Mouse (Mus musculus) bone marrow macrophage, adult 2 months (primary cell): ENCODE results near the gene Mrpl34. TPM values are rescaled to one million over a fixed set of nuclear protein-coding genes. Genes with fewer than 3 reads are reported as not detected.

Experiments used
- H3K27ac ChIP-seq: 2 replicates; pipeline ENCODE4 v1.5.1; 2012; ENCODE audit warnings: low read depth, low read length; ENCODE audit not compliant: insufficient read depth
- H3K4me1 ChIP-seq: 2 replicates; pipeline ENCODE4 v1.6.1; 2012; ENCODE audit warnings: low read length; ENCODE audit not compliant: control insufficient read depth, insufficient read depth
- H3K4me3 ChIP-seq: 2 replicates; pipeline ENCODE4 v1.5.1; 2012; ENCODE audit warnings: mild to moderate bottlenecking, low read length, moderate library complexity; ENCODE audit not compliant: insufficient read depth
- CTCF ChIP-seq: IDR thresholded peaks from 2 replicates; pipeline ENCODE4 v1.5.1; 2012; ENCODE audit warnings: low read depth, mild to moderate bottlenecking, low read length, moderate library complexity
- POLR2A ChIP-seq: IDR thresholded peaks from 2 replicates; pipeline ENCODE4 v1.6.1; 2012; ENCODE audit warnings: mild to moderate bottlenecking, low read depth, low read length, borderline replicate concordance
- polyA plus RNA-seq: library from polyadenylated mRNA; stranded (reverse); fragments of >200 nt; gene quantifications from 2 replicates; pipeline ENCODE4 v1.2.4, GENCODE M21; 2012; ENCODE audit not compliant: missing spikeins, insufficient read depth, insufficient read length

Mrpl34 gene
- polyA plus RNA-seq, 1 experiment = 59.5 TPM

GRCm38 (mm10) chr8:71488454-71488853 is 23.7 kb downstream of the Mrpl34 start:
- no peak for TF ChIP-seq POLR2A
- no peak for TF ChIP-seq CTCF
- H3K27ac ChIP-seq = peak overlapping the region; percentile 53
- H3K4me3 ChIP-seq = peak overlapping the region; percentile 89
- H3K4me1 ChIP-seq = peaks cover 5% of the 10 kb centered on the region; the same call in 1 of the 2 replicates

DNA sequence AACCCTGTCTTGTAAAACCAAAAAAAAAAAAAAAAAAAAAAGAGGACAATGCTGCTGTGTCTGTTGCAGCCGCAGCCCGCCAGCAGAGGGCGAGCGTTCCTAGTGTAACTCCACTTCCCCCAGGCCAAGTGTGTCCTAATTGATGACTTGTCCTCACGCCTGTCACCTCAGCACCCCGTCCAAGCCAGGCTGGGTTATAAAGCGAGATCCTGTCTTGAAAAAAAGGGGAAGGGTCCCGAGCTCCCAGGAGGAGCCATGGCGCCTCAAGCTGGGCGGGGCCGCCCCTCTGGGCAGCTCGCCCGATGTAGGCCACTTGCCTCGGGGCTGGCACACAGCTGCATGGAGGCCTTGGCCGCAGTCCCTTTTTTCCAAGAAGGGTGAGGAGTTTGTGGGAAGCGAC is 30.3 kb downstream of the Mrpl34 start:
- Histone ChIP-seq H3K27ac (no peak overlapping the region), H3K4me1 (no peaks in the 10 kb centered on the region), H3K4me3 (no peak overlapping the region)
- peak; percentile 51 for TF ChIP-seq CTCF
- TF ChIP-seq POLR2A = no peak

DNA sequence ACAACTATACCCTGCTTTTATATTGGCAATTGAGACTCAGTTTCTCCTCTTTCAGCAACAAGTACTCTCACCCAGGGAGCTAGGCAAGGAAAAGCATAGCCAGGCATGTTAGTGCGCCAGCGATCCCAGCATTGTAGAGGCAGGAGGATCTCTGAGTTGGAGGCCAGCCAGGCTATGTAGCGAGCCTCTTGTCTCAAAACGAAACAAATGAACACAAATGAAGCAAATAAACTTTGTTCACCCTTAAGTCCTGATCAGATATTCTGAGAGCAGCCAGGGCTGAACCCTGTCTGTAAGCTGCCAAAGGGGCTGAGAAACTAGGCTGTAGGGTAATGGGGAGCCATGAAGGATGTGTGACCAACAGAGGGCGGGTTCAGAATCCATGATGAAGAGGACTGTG is 31.1 kb downstream of the Mrpl34 start:
- Histone ChIP-seq H3K4me1 (no peaks in the 10 kb centered on the region), H3K27ac (no peak overlapping the region), H3K4me3 (no peak overlapping the region)
- no peak for TF ChIP-seq CTCF

DNA sequence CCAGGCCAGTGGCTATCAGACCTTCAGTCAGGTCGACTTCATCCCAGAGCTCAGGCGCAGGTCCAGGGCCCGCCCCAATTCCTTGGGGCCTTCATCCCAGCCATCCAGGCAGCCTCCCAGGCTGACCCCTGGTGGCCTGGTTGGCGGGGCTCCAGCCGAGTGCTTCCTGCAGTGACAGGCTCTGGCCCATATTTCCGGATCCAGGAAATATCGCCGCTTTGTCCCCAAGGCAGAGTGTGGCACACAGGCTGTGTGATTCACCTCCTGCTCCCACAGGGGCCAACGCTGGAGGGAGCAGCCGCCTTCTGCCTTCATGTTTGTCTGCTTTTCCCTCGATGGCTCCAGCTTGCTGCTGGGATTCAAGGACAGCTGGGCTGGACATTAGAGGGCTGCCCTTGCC is 31.7 kb downstream of the Mrpl34 start:
- no peaks in the 10 kb centered on the region for H3K4me1 ChIP-seq
- no peak overlapping the region for H3K4me3 ChIP-seq
- no peak for TF ChIP-seq CTCF
- no peak for TF ChIP-seq POLR2A
- H3K27ac ChIP-seq = no peak overlapping the region

DNA sequence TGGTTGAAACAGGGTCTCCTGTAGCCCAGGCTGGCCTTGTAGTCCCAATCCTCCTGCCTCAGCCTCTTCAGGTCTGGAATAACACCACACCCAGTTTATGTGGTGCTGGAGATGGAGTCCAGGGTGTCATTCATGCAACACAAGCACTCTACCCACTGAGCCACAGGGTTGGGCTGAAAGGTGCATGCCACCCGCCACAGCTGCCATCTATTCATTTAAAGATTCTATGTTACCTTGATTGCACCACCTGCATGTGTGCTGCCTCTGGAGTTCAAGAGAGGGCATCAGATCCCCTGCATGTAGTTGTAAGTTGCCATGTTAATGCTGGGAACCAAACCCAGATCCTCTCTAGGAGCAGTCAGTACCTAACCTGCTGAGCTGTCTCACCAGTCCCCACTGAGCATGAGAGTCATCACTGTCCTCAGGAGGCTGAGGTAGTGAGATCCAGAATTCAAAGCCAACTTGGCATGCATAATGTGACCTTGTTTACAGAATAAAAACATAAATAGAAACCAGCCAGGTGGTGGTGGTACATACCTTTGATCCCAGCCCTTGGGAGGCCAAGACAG is 32.4 kb downstream of the Mrpl34 start:
- Histone ChIP-seq H3K4me1 (no peaks in the 10 kb centered on the region), H3K4me3 (no peak overlapping the region), H3K27ac (no peak overlapping the region)
- no peak for TF ChIP-seq CTCF

- no peaks in the 10 kb centered on the region for H3K4me1 ChIP-seq
- H3K27ac ChIP-seq = no peak overlapping the region
- H3K4me3 ChIP-seq = no peak overlapping the region
- no peak for TF ChIP-seq CTCF
- no peak for TF ChIP-seq POLR2A
These were observed 33.2 kb downstream of the Mrpl34 start for GRCm38 (mm10) chr8:71497881-71498501.

- TF ChIP-seq POLR2A (no peak), CTCF (no peak)
- no peak overlapping the region for H3K27ac ChIP-seq
- no peaks in the 10 kb centered on the region for H3K4me1 ChIP-seq
- no peak overlapping the region for H3K4me3 ChIP-seq
These were observed 34.3 kb downstream of the Mrpl34 start for GRCm38 (mm10) chr8:71498816-71499690.

DNA sequence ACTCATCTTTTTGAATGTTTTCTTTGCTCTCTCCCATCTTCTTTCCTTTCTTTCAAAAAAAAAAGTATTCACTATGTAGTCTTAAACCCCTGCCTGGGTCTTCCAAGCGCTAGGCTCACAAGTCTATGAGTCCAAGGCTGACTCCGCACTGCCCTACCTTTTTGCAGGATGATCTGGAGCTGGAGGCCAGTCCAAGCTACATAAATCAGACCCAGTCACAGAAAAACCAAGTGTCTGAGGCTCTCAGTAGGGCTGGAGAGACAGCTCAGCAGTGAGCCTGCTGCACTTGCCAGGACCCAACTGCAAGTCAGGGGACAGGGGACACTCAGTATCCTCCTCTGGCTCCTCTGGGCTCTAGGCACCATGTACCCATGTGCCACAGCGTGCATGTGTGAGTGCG is 39.6 kb downstream of the Mrpl34 start:
- Histone ChIP-seq H3K27ac (no peak overlapping the region), H3K4me1 (no peaks in the 10 kb centered on the region), H3K4me3 (no peak overlapping the region)
- no peak for TF ChIP-seq CTCF
- TF ChIP-seq POLR2A = no peak

GRCm38 (mm10) chr8:71505326-71505725 is 40.6 kb downstream of the Mrpl34 start:
- H3K27ac ChIP-seq = no peak overlapping the region
- TF ChIP-seq POLR2A (no peak), CTCF (no peak)
- no peak overlapping the region for H3K4me3 ChIP-seq
- no peaks in the 10 kb centered on the region for H3K4me1 ChIP-seq

GRCm38 (mm10) chr8:71505979-71506378 is 41.2 kb downstream of the Mrpl34 start:
- Histone ChIP-seq H3K27ac (no peak overlapping the region), H3K4me1 (no peaks in the 10 kb centered on the region), H3K4me3 (no peak overlapping the region)
- TF ChIP-seq POLR2A (no peak), CTCF (no peak)
